Mouse (Mus musculus): ENCODE data around the gene Cyp2b10.
"Not testable (repeated sequence)": the region's sequence is repeated elsewhere in the genome, so short reads cannot be mapped to it uniquely, and the experiment has no call there.

Gene Cyp2b10

GRCm38 (mm10) chr7:25907380-25907779 is 10.0 kb downstream of the Cyp2b10 start:
- intact Hi-C loops (cut with DNase I), result no loop called here

DNA sequence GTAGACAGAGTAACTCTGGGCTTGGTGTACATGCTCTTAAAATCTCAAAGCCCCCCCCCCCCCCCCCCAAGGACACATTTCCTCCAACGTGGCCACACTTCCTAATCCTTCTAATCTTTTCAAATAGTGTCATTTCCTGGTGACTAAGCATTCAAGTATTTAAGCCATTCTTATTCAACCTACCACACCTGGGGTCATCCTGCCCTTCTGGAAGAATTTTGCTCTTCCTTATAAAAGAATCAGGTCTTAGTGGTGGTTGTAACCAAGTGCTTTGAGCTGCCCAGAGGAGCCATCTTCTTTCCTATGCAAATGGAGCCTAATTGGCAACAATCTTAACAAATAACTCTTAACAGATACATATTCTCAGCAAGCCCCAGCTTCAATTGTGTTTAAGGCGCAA is 12.6 kb downstream of the Cyp2b10 start:
- intact Hi-C loops (cut with DNase I), result no loop called here

DNA sequence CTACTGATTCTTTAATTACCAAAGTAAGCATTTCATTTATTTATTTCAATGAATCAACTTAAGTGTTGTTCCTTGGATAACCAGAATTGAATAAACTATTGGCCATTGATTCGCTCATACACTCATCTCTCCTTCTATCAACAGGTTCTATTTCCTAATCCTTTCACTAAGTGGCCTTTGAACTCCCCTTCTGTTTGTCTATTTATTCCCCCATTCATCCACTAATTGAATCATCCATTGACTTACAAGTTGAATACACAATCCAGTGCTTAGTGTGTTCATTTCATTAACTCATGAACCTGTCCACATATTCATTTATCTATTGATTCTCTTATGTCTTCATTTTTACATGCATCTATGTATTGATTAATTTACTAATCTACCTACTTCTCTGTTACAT is 18.7 kb downstream of the Cyp2b10 start:
- intact Hi-C loops (cut with DNase I), result no loop called here

DNA sequence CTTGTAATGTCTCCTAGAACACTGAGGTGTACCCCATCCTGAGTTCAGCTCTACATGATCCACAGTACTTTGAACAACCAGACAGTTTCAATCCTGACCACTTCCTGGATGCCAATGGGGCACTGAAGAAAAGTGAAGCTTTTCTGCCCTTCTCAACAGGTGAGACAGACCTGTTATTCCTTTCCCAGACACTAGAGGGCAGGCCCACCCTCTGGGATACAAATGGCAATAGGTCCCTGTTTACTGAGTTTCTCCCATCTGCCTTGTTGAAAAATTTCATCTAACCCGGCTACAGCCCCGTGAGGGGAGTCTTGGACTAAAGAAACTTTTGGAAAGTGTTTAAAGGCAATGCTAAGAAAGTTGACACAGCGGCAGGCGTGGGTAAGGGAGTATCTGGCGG is 19.9 kb downstream of the Cyp2b10 start:
- intact Hi-C loops (cut with DNase I), result not testable (repeated sequence)

GRCm38 (mm10) chr7:25919467-25919866 is 22.0 kb downstream of the Cyp2b10 start:
- intact Hi-C loops (cut with DNase I), result no loop called here

DNA sequence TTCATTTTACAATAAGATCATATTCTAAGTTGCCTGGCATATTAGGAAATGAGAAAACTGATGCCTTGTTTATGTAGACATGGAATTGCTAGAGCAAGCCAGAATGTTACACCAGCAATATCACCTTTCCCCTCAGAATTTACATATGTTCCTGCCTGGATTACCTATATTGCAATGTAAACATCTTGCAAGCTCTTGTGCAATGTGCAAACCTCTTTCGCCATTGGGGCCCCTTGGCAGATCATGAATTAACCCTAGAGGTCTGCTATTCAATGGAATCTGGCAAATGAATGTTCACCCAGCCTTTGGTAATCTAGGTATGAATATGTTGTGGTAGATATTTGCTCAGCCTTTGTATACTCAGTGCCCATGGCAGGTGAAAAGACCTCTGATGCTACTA is 47.9 kb downstream of the Cyp2b10 start:
- intact Hi-C loops (cut with DNase I), result loop anchor here (10.0 kb wide), 1 partner anchor 60 kb away; no protein-coding TSS in a partner anchor
